Mouse (Mus musculus) heart, postnatal 0 days (tissue): Measurements from ENCODE around the gene Ncam1. TPM values are rescaled to one million over a fixed set of nuclear protein-coding genes. Genes with fewer than 3 reads are reported as not detected.
A peak's percentile ranks its signal among the peaks of the same experiment; 100 is the strongest.

ENCODE experiments used
- ATAC-seq: fragments of 200-750 bp; cut with Nextera tagmentation; 2 replicates; pipeline ENCODE4 v1.8.0; 2017; ENCODE audit warnings: low read depth, moderate number of reproducible peaks, moderate library complexity; ENCODE audit not compliant: insufficient read depth
- DNase-seq: peaks from one replicate; pipeline ENCODE4 v3.0.0-alpha.2; 2016; ENCODE audit warnings: low spot score
- H3K27ac ChIP-seq: fragments of 300-500 bp; sonication (generic); 2 replicates; pipeline ENCODE4 v1.5.1; 2014; ENCODE audit warnings: low read depth, mild to moderate bottlenecking
- H3K27me3 ChIP-seq: fragments of 300-500 bp; sonication (generic); 2 replicates; pipeline ENCODE4 v1.6.1; 2014; ENCODE audit warnings: low read length, mixed read lengths; ENCODE audit not compliant: control insufficient read depth, insufficient read depth
- H3K36me3 ChIP-seq: fragments of 300-500 bp; sonication (generic); replicated peaks from 2 replicates; pipeline ENCODE4 v1.6.1; 2014; ENCODE audit warnings: low read length, mixed read lengths; ENCODE audit not compliant: control insufficient read depth, insufficient read depth
- H3K4me1 ChIP-seq: fragments of 300-500 bp; sonication (generic); 2 replicates; pipeline ENCODE4 v1.6.1; 2014; ENCODE audit warnings: antibody characterized with exemption; ENCODE audit not compliant: control insufficient read depth, insufficient read depth
- H3K4me2 ChIP-seq: fragments of 300-500 bp; sonication (generic); 2 replicates; pipeline ENCODE4 v1.6.1; 2014; ENCODE audit warnings: low read depth, mild to moderate bottlenecking, low read length, moderate library complexity
- H3K4me3 ChIP-seq: fragments of 300-500 bp; sonication (generic); 2 replicates; pipeline ENCODE4 v1.5.1; 2014; ENCODE audit warnings: low read depth, low read length
- H3K9ac ChIP-seq: fragments of 300-500 bp; sonication (generic); replicated peaks from 2 replicates; pipeline ENCODE4 v1.6.1; 2014; ENCODE audit warnings: low read depth, low read length, mixed read lengths
- H3K9me3 ChIP-seq: fragments of 300-500 bp; sonication (generic); replicated peaks from 2 replicates; pipeline ENCODE4 v1.6.1; 2016; ENCODE audit warnings: low read length; ENCODE audit not compliant: control insufficient read depth
- CTCF ChIP-seq: IDR thresholded peaks from 2 replicates; pipeline ENCODE4 v1.5.1; 2016; ENCODE audit warnings: antibody characterized with exemption, control low read depth, low read depth
- EP300 ChIP-seq: IDR thresholded peaks from 2 replicates; pipeline ENCODE4 v1.6.1; 2016; ENCODE audit warnings: antibody characterized with exemption, low read depth
- WGBS: fragments of 180-500 bp; shearing (Covaris S2); extraction: QIAGEN DNeasy Blood & Tissue Kit; methylation state at CpG from one replicate; pipeline ENCODE4 v1.1.7; 2014; 5-methylcytosine and 5-hydroxymethylcytosine counted together
- polyA plus RNA-seq: library from polyadenylated mRNA; unstranded; fragments of >200 nt; fragmentation: Nextera tagmentation; extraction: Ambion mirVana; gene quantifications from 2 replicates; pipeline ENCODE4 v1.2.1, GENCODE M21; 2015
- total RNA-seq: library from RNA; depleted of rRNA; stranded (reverse); fragments of >200 nt; gene quantifications from 2 replicates; pipeline ENCODE4 v1.2.3, GENCODE M21; 2014; ENCODE audit warnings: low replicate concordance

The Ncam1 gene
- total and polyA plus RNA-seq, 2 experiments from 2014 or later = 91.4 to 154 TPM

DNA sequence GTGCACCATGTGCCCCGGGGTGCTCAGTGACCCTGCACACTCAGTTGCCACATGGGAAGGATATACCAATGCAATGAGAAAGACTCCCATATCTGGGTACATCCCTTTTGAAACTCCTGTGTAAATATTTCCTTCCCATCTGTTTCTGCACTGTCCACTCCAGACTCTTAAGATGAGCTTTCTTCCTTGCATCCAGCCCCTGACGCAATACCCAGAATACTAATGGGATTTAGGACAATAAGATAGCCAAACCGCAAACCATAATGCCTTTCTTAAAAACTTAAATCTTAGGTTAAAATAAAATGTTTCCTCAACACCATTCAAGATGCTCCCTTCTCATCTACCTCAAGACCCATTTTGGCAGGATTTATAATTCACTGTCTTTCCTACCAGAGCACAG, 193.4 kb downstream of the Ncam1 start:
- peaks cover 7% of the 10 kb centered on the region for H3K4me1 ChIP-seq
- no peak overlapping the region for H3K27ac ChIP-seq
- H3K36me3 ChIP-seq = no peaks in the 10 kb centered on the region
- H3K9ac ChIP-seq = no peak overlapping the region
- ATAC-seq (no peak), DNase-seq (no peak)
- H3K27me3 ChIP-seq = no peaks in the 10 kb centered on the region
- 61% methylated on average over 3 of the region's 3 CpGs for WGBS
- no peak overlapping the region for H3K4me3 ChIP-seq
- TF ChIP-seq EP300 (no peak), CTCF (no peak)
- no peaks in the 10 kb centered on the region for H3K9me3 ChIP-seq
- H3K4me2 ChIP-seq = no peak overlapping the region

- Histone ChIP-seq H3K4me3 (no peak overlapping the region), H3K4me1 (peaks cover 5% of the 10 kb centered on the region), H3K36me3 (no peaks in the 10 kb centered on the region), H3K27me3 (no peaks in the 10 kb centered on the region), H3K9me3 (no peaks in the 10 kb centered on the region), H3K4me2 (no peak overlapping the region), H3K27ac (no peak overlapping the region), H3K9ac (no peak overlapping the region)
- ATAC-seq = no peak
- TF ChIP-seq EP300 (no peak), CTCF (no peak)
- 80% methylated on average over 4 of the region's 4 CpGs for WGBS
- no peak for DNase-seq
Measured at GRCm38 (mm10) chr9:49601215-49601614, 197.5 kb downstream of the Ncam1 start.

GRCm38 (mm10) chr9:49595635-49596348, 202.9 kb downstream of the Ncam1 start:
- WGBS = 41% methylated on average over 11 of the region's 11 CpGs
- H3K9me3 ChIP-seq = no peaks in the 10 kb centered on the region
- H3K4me3 ChIP-seq = no peak overlapping the region
- 0 out of 2 replicates have a peak overlapping the region, but pooled peaks have one; percentile 4 for H3K4me2 ChIP-seq
- no peaks in the 10 kb centered on the region for H3K27me3 ChIP-seq
- H3K27ac ChIP-seq = peak overlapping the region; percentile 56
- peaks cover 31% of the 10 kb centered on the region for H3K4me1 ChIP-seq
- DNase-seq (no peak), ATAC-seq (no peak)
- TF ChIP-seq EP300 (no peak), CTCF (no peak)
- H3K36me3 ChIP-seq = no peaks in the 10 kb centered on the region
- no peak overlapping the region for H3K9ac ChIP-seq

DNA sequence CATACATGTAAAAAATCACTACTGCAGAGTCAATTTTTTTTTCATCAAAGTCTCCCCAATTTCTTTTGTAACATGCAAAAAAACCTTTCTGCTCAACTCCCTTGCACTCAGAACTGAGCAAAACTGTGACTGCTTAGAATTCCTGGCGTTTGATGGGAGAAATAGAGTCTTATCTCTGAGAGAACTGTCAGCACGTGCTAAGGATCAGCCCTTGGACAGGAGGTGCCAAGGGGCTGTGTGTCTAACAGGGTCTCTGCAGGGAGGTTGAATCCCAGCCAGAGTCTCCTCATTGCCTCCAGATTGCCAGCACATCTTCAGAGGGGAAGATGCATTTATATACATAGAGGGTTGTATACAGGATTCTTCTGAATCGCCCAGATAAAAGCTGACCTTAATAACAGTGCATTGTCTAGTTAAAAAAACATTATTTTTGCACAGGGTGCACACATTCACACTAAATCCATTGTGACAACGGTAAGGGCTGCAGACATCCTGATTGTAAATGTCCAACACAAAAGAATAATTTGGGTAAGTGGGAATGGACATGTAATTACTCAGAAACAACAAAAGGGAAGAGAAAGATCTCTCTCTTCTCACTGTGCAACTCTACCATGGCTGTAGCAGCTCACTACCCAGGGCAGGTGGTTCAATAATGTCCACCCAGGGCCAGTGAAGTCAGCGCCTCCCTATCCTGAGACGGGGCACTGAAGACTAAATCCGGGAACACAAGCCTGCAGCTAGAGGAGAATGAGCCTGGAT, 203.7 kb downstream of the Ncam1 start:
- H3K9me3 ChIP-seq = no peaks in the 10 kb centered on the region
- peak overlapping the region; percentile 56 for H3K27ac ChIP-seq
- no peaks in the 10 kb centered on the region for H3K36me3 ChIP-seq
- H3K27me3 ChIP-seq = no peaks in the 10 kb centered on the region
- WGBS = 23% methylated on average over 7 of the region's 7 CpGs
- 0 out of 2 replicates have a peak overlapping the region, but pooled peaks have one; percentile 4 for H3K4me2 ChIP-seq
- ATAC-seq (no peak), DNase-seq (no peak)
- peaks cover 31% of the 10 kb centered on the region for H3K4me1 ChIP-seq
- no peak overlapping the region for H3K4me3 ChIP-seq
- TF ChIP-seq CTCF (no peak), EP300 (no peak)
- no peak overlapping the region for H3K9ac ChIP-seq

- WGBS = 35% methylated on average over 10 of the region's 10 CpGs
- Histone ChIP-seq H3K9ac (no peak overlapping the region), H3K4me2 (peak overlapping the region; percentile 3; the same call in 1 of the 2 replicates), H3K36me3 (no peaks in the 10 kb centered on the region), H3K9me3 (no peaks in the 10 kb centered on the region), H3K27me3 (no peaks in the 10 kb centered on the region), H3K27ac (peak overlapping the region; percentile 45; the same call in 1 of the 2 replicates), H3K4me3 (no peak overlapping the region), H3K4me1 (peaks cover 31% of the 10 kb centered on the region)
- no peak for TF ChIP-seq CTCF
- peak; percentile 74; the same call in 1 of the 2 replicates for TF ChIP-seq EP300
- ATAC-seq (peak; percentile 89), DNase-seq (peak; percentile 91)
Measured at GRCm38 (mm10) chr9:49593951-49594536, 204.7 kb downstream of the Ncam1 start.
